Mouse (Mus musculus) olfactory bulb, adult 2 months (tissue): Measurements from ENCODE around the gene Epb42. TPM values are rescaled to one million over a fixed set of nuclear protein-coding genes. Genes with fewer than 3 reads are reported as not detected.
"Not testable (repeated sequence)": the region's sequence is repeated elsewhere in the genome, so short reads cannot be mapped to it uniquely, and the experiment has no call there.

Experiments
- H3K27ac ChIP-seq: fragments of 200-500 bp; 2 replicates; pipeline ENCODE4 v1.5.1; 2012; ENCODE audit warnings: low read depth, low read length; ENCODE audit not compliant: insufficient read depth
- H3K4me1 ChIP-seq: fragments of 200-500 bp; 2 replicates; pipeline ENCODE4 v1.6.1; 2012; ENCODE audit warnings: low read length; ENCODE audit not compliant: control insufficient read depth, insufficient read depth
- H3K4me3 ChIP-seq: fragments of 200-500 bp; 2 replicates; pipeline ENCODE4 v1.5.1; 2012; ENCODE audit warnings: mild to moderate bottlenecking, low read depth, low read length, moderate library complexity; ENCODE audit not compliant: insufficient read depth
- CTCF ChIP-seq: fragments of 200-500 bp; IDR thresholded peaks from 2 replicates; pipeline ENCODE4 v1.5.1; 2012; ENCODE audit warnings: low read depth, mild to moderate bottlenecking, low read length, moderate library complexity; ENCODE audit not compliant: insufficient read depth
- POLR2A ChIP-seq: fragments of 200-500 bp; IDR thresholded peaks from 2 replicates; pipeline ENCODE4 v1.6.1; 2012; ENCODE audit warnings: mild to moderate bottlenecking, low read depth, low read length, moderate library complexity; ENCODE audit not compliant: insufficient read depth
- WGBS: fragments of 180-500 bp; shearing (Covaris S2); methylation state at CpG from one replicate; pipeline ENCODE4 v1.1.7; 2018; 5-methylcytosine and 5-hydroxymethylcytosine counted together
- polyA plus RNA-seq: library from polyadenylated mRNA; stranded (reverse); fragments of >200 nt; gene quantifications from 2 replicates; pipeline ENCODE4 v1.2.4, GENCODE M21; 2012; ENCODE audit warnings: low replicate concordance; ENCODE audit not compliant: missing spikeins, insufficient read depth, insufficient read length

Epb42 gene
- polyA plus RNA-seq, 1 experiment: not detected

GRCm38 (mm10) chr2:121012676-121013075 lies 24.2 kb downstream of the Epb42 start:
- H3K27ac ChIP-seq: no peak overlapping the region
- no peak overlapping the region for H3K4me3 ChIP-seq
- 93% methylated on average over 9 of the region's 9 CpGs for WGBS
- H3K4me1 ChIP-seq: peaks cover 8% of the 10 kb centered on the region
- TF ChIP-seq CTCF (no peak), POLR2A (no peak)

- H3K4me3 ChIP-seq: peak overlapping the region; percentile 83
- H3K27ac ChIP-seq: no peak overlapping the region
- WGBS: 20% methylated on average over 5 of the region's 5 CpGs
- H3K4me1 ChIP-seq: peaks cover 10% of the 10 kb centered on the region
- TF ChIP-seq CTCF: no peak
- no peak for TF ChIP-seq POLR2A
Measured at GRCm38 (mm10) chr2:121009071-121009677, 27.7 kb downstream of the Epb42 start.

GRCm38 (mm10) chr2:121008664-121009007 lies 28.2 kb downstream of the Epb42 start:
- Histone ChIP-seq H3K4me3 (peak overlapping the region; percentile 83), H3K4me1 (peaks cover 10% of the 10 kb centered on the region), H3K27ac (no peak overlapping the region)
- no peak for TF ChIP-seq CTCF
- 1% methylated on average over 12 of the region's 12 CpGs for WGBS

- no peak for TF ChIP-seq CTCF
- no peak for TF ChIP-seq POLR2A
- H3K4me3 ChIP-seq: peak within 1 kb of the TSS; percentile 83
- H3K4me1 ChIP-seq: peaks cover 10% of the 10 kb centered on the region
- no peak within 1 kb of the TSS for H3K27ac ChIP-seq
- WGBS: 1% methylated on average over 33 of the region's 34 CpGs
Measured at GRCm38 (mm10) chr2:121007925-121008663, 28.8 kb downstream of the Epb42 start, which contains the start of gene Ccndbp1. Gene Ccndbp1 (plus strand): TSS chr2:121008403.

GRCm38 (mm10) chr2:121006986-121007385 lies 29.9 kb downstream of the Epb42 start:
- TF ChIP-seq CTCF: no peak
- peaks cover 10% of the 10 kb centered on the region for H3K4me1 ChIP-seq
- no peak overlapping the region for H3K4me3 ChIP-seq
- H3K27ac ChIP-seq: no peak overlapping the region
- WGBS: 87% methylated on average over 1 of the region's 1 CpGs

- Histone ChIP-seq H3K4me1 (peaks cover 8% of the 10 kb centered on the region), H3K4me3 (no peak overlapping the region), H3K27ac (no peak overlapping the region)
- TF ChIP-seq CTCF: no peak
- no peak for TF ChIP-seq POLR2A
- 84% methylated on average over 7 of the region's 7 CpGs for WGBS
Measured at GRCm38 (mm10) chr2:121004018-121004811, 32.7 kb downstream of the Epb42 start.

- Histone ChIP-seq H3K27ac (no peak overlapping the region), H3K4me3 (no peak overlapping the region), H3K4me1 (peaks cover 5% of the 10 kb centered on the region)
- TF ChIP-seq CTCF (no peak), POLR2A (no peak)
- WGBS: 90% methylated on average over 2 of the region's 2 CpGs
Measured at GRCm38 (mm10) chr2:121003586-121003985, 33.3 kb downstream of the Epb42 start.

- no peaks in the 10 kb centered on the region for H3K4me1 ChIP-seq
- TF ChIP-seq POLR2A (no peak), CTCF (no peak)
- H3K27ac ChIP-seq: no peak overlapping the region
- 70% methylated on average over 8 of the region's 8 CpGs for WGBS
- H3K4me3 ChIP-seq: no peak overlapping the region
Measured at GRCm38 (mm10) chr2:120998863-120999262, 38.0 kb downstream of the Epb42 start.

- not testable (repeated sequence) for H3K4me3 ChIP-seq, H3K27ac ChIP-seq, H3K4me1 ChIP-seq
- whole genome bisulfite sequencing: 75% methylated on average over 1 of the region's 1 CpGs
Measured at GRCm38 (mm10) chr2:120996607-120997006, 40.3 kb downstream of the Epb42 start.
